Mouse (Mus musculus): ENCODE data around the gene Dars. TPM values are rescaled to one million over a fixed set of nuclear protein-coding genes. Genes with fewer than 3 reads are reported as not detected.

Dars gene
- polyA plus RNA-seq (2014; fragmentation: Illumina TruSeq; extraction: RNeasy Lipid Tissue Mini Kit (QIAGEN cat#74804); ENCODE audit: low read depth, low replicate concordance), result 193 TPM

GRCm38 (mm10) chr1:128416584-128417532 is at the start of gene Dars:
TSS of gene Dars (minus strand) at chr1:128417368.

GRCm38 (mm10) chr1:128359554-128360376 is 57.4 kb downstream of the Dars start, which contains the start of gene Mcm6:
TSS of gene Mcm6 (minus strand) at chr1:128359664.

DNA sequence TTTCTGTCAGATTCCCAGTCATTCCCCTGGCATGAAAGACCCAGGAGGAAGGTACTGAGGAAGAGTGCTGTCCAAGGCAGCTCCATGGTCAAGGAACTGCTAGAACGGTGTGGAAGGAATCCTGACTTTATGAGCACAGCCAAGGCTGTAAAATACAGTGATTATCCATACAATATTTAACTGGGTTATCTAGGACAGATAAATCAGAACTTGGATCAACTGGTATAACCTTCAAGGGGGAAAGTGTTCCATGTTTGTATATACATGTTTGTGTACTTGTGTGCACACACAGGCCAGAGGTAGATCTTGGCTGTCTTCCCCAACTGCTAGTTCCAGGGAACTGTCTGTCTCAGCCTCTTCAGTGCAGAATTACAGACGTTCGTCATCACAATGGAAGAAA is 89.0 kb downstream of the Dars start, which contains the start of gene Lct:
TSS of gene Lct (minus strand) at position 101 of the 400 bp plus-strand sequence.

Other genes starting within 250 kb of the Dars start
- 164 TPM for gene Ubxn4, start 173.4 kb downstream of the Dars start, polyA plus RNA-seq (2014; fragmentation: Illumina TruSeq; extraction: RNeasy Lipid Tissue Mini Kit (QIAGEN cat#74804); ENCODE audit: low read depth, low replicate concordance)
- gene Lct, start 89.0 kb downstream of the Dars start, polyA plus RNA-seq (2014; fragmentation: Illumina TruSeq; extraction: RNeasy Lipid Tissue Mini Kit (QIAGEN cat#74804); ENCODE audit: low read depth, low replicate concordance), result 0.18 TPM
- 16.6 TPM for gene Mcm6, start 57.7 kb downstream of the Dars start, polyA plus RNA-seq (2014; fragmentation: Illumina TruSeq; extraction: RNeasy Lipid Tissue Mini Kit (QIAGEN cat#74804); ENCODE audit: low read depth, low replicate concordance)
- 3.1 TPM for gene Cxcr4, start 174.9 kb upstream of the Dars start, polyA plus RNA-seq (2014; fragmentation: Illumina TruSeq; extraction: RNeasy Lipid Tissue Mini Kit (QIAGEN cat#74804); ENCODE audit: low read depth, low replicate concordance)